Mouse (Mus musculus) stomach, postnatal 0 days (tissue): ENCODE results near the gene Eif2s2. TPM values are rescaled to one million over a fixed set of nuclear protein-coding genes. Genes with fewer than 3 reads are reported as not detected.
A peak's percentile ranks its signal among the peaks of the same experiment; 100 is the strongest.

Source experiments
- ATAC-seq: fragments of 200-750 bp; cut with Nextera tagmentation; 2 replicates; pipeline ENCODE4 v1.8.0; 2017; ENCODE audit not compliant: low FRiP score, low TSS enrichment
- DNase-seq: peaks from one replicate; pipeline ENCODE4 v3.0.0-alpha.2; 2016; ENCODE audit warnings: low spot score
- H3K27ac ChIP-seq: fragments of 300-500 bp; sonication (generic); replicated peaks from 2 replicates; pipeline ENCODE4 v1.5.1; 2014; ENCODE audit warnings: mild to moderate bottlenecking, control low read depth
- H3K27me3 ChIP-seq: fragments of 300-500 bp; sonication (generic); 2 replicates; pipeline ENCODE4 v1.6.1; 2014; ENCODE audit warnings: low read length; ENCODE audit not compliant: control insufficient read depth, insufficient read depth
- H3K36me3 ChIP-seq: fragments of 300-500 bp; sonication (generic); 2 replicates; pipeline ENCODE4 v1.6.1; 2014; ENCODE audit warnings: low read length, mixed read lengths; ENCODE audit not compliant: control insufficient read depth, insufficient read depth
- H3K4me1 ChIP-seq: fragments of 300-500 bp; sonication (generic); replicated peaks from 2 replicates; pipeline ENCODE4 v1.6.1; 2014; ENCODE audit warnings: antibody characterized with exemption; ENCODE audit not compliant: control insufficient read depth, insufficient read depth
- H3K4me2 ChIP-seq: fragments of 300-500 bp; sonication (generic); replicated peaks from 2 replicates; pipeline ENCODE4 v1.6.1; 2014; ENCODE audit warnings: low read depth, mild to moderate bottlenecking, control low read depth, moderate library complexity
- H3K4me3 ChIP-seq: fragments of 300-500 bp; sonication (generic); 2 replicates; pipeline ENCODE4 v1.5.1; 2014; ENCODE audit warnings: low read depth, low read length, control low read depth
- H3K9ac ChIP-seq: fragments of 300-500 bp; sonication (generic); 2 replicates; pipeline ENCODE4 v1.6.1; 2014; ENCODE audit warnings: mild to moderate bottlenecking, low read length, control low read depth, mixed read lengths
- H3K9me3 ChIP-seq: fragments of 300-500 bp; sonication (generic); 2 replicates; pipeline ENCODE4 v1.6.1; 2016; ENCODE audit warnings: low read length; ENCODE audit not compliant: control insufficient read depth
- CTCF ChIP-seq: IDR thresholded peaks from 2 replicates; pipeline ENCODE4 v1.5.1; 2016; ENCODE audit warnings: antibody characterized with exemption, low read depth, mild to moderate bottlenecking, moderate library complexity
- EP300 ChIP-seq: optimal IDR thresholded peaks from 2 replicates; pipeline ENCODE3; 2016; ENCODE audit warnings: antibody characterized with exemption
- WGBS: fragments of 180-500 bp; shearing (Covaris S2); extraction: QIAGEN DNeasy Blood & Tissue Kit; methylation state at CpG from one replicate; pipeline ENCODE4 v1.1.7; 2014; 5-methylcytosine and 5-hydroxymethylcytosine counted together
- polyA plus RNA-seq: library from polyadenylated mRNA; unstranded; fragments of >200 nt; fragmentation: Nextera tagmentation; extraction: Ambion mirVana; gene quantifications from 2 replicates; pipeline ENCODE4 v1.2.1, GENCODE M21; 2015

Gene Eif2s2
- 77.2 and 83.9 TPM in 2 replicates for polyA plus RNA-seq

GRCm38 (mm10) chr2:154892201-154893044 lies at the start of gene Eif2s2:
Gene Eif2s2 (minus strand): TSS chr2:154892935.
- peaks cover 2% of the 10 kb centered on the region; the same call in 1 of the 2 replicates for H3K4me1 ChIP-seq
- under 1% methylated on average over 75 of the region's 75 CpGs for WGBS
- H3K36me3 ChIP-seq: peaks cover 4% of the 10 kb centered on the region; the same call in 1 of the 2 replicates
- peak within 1 kb of the TSS; percentile 90 for H3K27ac ChIP-seq
- peak; percentile 95 for DNase-seq
- ATAC-seq: peak; percentile 98
- H3K9ac ChIP-seq: peak within 1 kb of the TSS; percentile 90
- no peak for TF ChIP-seq EP300
- TF ChIP-seq CTCF: no peak
- H3K4me2 ChIP-seq: peak within 1 kb of the TSS; percentile 72
- no peaks in the 10 kb centered on the region for H3K9me3 ChIP-seq
- H3K27me3 ChIP-seq: 0 out of 2 replicates have a peak, but pooled peaks cover 2% of the 10 kb centered on the region
- H3K4me3 ChIP-seq: peak within 1 kb of the TSS; percentile 79

- Histone ChIP-seq H3K4me1 (no peaks in the 10 kb centered on the region), H3K9ac (no peak overlapping the region), H3K36me3 (no peaks in the 10 kb centered on the region), H3K9me3 (no peaks in the 10 kb centered on the region), H3K4me3 (no peak overlapping the region), H3K27me3 (no peaks in the 10 kb centered on the region), H3K4me2 (no peak overlapping the region), H3K27ac (no peak overlapping the region)
- DNase-seq: no peak
- TF ChIP-seq CTCF (no peak), EP300 (no peak)
- ATAC-seq: no peak
- WGBS: 78% methylated on average over 10 of the region's 10 CpGs
These were observed 49.2 kb upstream of the Eif2s2 start for GRCm38 (mm10) chr2:154941952-154942351.

- no peak overlapping the region for H3K9ac ChIP-seq
- H3K4me3 ChIP-seq: no peak overlapping the region
- no peak for DNase-seq
- H3K9me3 ChIP-seq: no peaks in the 10 kb centered on the region
- no peak for ATAC-seq
- WGBS: 74% methylated on average over 8 of the region's 8 CpGs
- H3K4me1 ChIP-seq: no peaks in the 10 kb centered on the region
- no peak overlapping the region for H3K27ac ChIP-seq
- no peak overlapping the region for H3K4me2 ChIP-seq
- no peak for TF ChIP-seq EP300
- no peak for TF ChIP-seq CTCF
- H3K27me3 ChIP-seq: no peaks in the 10 kb centered on the region
- H3K36me3 ChIP-seq: no peaks in the 10 kb centered on the region
These were observed 45.0 kb upstream of the Eif2s2 start for GRCm38 (mm10) chr2:154937547-154938390.

GRCm38 (mm10) chr2:154936536-154937155 lies 43.9 kb upstream of the Eif2s2 start:
- H3K36me3 ChIP-seq: no peaks in the 10 kb centered on the region
- TF ChIP-seq CTCF: no peak
- no peak for TF ChIP-seq EP300
- H3K4me1 ChIP-seq: no peaks in the 10 kb centered on the region
- no peak for ATAC-seq
- H3K9ac ChIP-seq: no peak overlapping the region
- H3K4me2 ChIP-seq: no peak overlapping the region
- WGBS: 61% methylated on average over 11 of the region's 11 CpGs
- no peak for DNase-seq
- H3K27ac ChIP-seq: no peak overlapping the region
- H3K9me3 ChIP-seq: no peaks in the 10 kb centered on the region
- H3K27me3 ChIP-seq: no peaks in the 10 kb centered on the region
- H3K4me3 ChIP-seq: no peak overlapping the region

DNA sequence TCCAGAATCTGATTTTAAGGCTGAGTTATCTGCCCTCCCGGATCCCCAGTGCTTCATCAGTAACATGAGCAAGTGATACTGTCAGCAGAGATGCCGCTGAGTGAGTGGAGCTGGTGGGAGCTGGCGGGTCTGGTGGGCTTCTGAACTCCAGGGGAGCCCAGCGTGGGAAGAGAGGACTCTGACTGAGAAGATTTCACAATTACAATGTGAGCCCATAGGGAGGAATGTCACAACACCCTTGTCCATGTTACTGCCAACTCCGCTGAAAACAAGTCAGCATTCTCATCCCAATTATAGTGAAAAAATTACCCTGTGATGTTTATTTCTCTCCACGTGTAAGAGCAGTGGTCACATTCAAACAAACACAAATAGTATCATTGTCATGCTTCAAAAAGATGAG lies 43.4 kb upstream of the Eif2s2 start:
- WGBS: 77% methylated on average over 6 of the region's 6 CpGs
- no peak overlapping the region for H3K9ac ChIP-seq
- no peak for ATAC-seq

More for the DNA sequence above, 43.4 kb upstream of the Eif2s2 start:
- Histone ChIP-seq H3K36me3 (no peaks in the 10 kb centered on the region), H3K9me3 (no peaks in the 10 kb centered on the region), H3K27me3 (no peaks in the 10 kb centered on the region), H3K4me3 (no peak overlapping the region), H3K27ac (no peak overlapping the region), H3K4me2 (no peak overlapping the region), H3K4me1 (no peaks in the 10 kb centered on the region)
- TF ChIP-seq EP300: no peak
- TF ChIP-seq CTCF: no peak
- DNase-seq: no peak
